Mouse (Mus musculus): ENCODE data around the gene Shisa2. TPM values are rescaled to one million over a fixed set of nuclear protein-coding genes. Genes with fewer than 3 reads are reported as not detected.

Gene Shisa2
- polyA plus RNA-seq, 1 experiment from 2014 or later: 18.4 TPM

DNA sequence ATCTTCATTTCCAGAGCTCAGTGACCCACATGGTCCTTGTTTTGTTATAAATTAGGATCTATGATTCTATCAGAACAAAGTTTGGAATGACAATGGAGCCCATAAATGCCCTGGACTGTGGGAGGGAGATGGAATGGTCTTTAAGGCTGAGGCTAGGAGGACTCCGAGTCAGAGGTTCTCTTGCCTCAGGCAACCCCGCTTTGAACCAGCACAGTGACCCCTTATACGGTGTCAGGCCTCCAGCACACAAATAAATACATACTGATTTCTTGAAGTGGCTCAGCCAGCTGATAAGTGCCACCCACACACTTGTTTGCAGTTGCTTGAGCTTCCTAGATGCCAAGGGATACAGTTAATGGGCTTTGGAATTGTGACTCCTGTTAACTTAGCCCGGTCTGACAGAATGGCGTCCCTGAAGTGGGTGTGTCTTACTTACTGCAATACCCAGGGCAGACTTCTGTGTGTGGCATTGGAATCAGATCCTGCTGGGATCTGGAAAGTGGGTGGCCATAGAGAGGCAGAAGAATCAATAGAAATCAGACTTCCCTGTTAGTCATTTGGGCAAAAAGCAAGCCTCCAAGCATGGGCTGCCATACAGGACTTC lies 8.3 kb downstream of the Shisa2 start:
- H3K36me3 ChIP-seq: 0 out of 2 replicates have a peak, but pooled peaks cover 3% of the 10 kb centered on the region
- no peak overlapping the region for H3K9ac ChIP-seq (replicated peaks)
- H3K4me1 ChIP-seq: peaks cover 8% of the 10 kb centered on the region; the same call in 1 of the 2 replicates
- no peak overlapping the region for H3K4me3 ChIP-seq
- WGBS: 65% methylated on average over 5 of the region's 5 CpGs
- H3K27me3 ChIP-seq: no peaks in the 10 kb centered on the region
- no peak for ATAC-seq (replicated peaks)
- H3K9me3 ChIP-seq: no peaks in the 10 kb centered on the region
- no peak overlapping the region for H3K4me2 ChIP-seq (replicated peaks)
- H3K27ac ChIP-seq (replicated peaks): no peak overlapping the region

DNA sequence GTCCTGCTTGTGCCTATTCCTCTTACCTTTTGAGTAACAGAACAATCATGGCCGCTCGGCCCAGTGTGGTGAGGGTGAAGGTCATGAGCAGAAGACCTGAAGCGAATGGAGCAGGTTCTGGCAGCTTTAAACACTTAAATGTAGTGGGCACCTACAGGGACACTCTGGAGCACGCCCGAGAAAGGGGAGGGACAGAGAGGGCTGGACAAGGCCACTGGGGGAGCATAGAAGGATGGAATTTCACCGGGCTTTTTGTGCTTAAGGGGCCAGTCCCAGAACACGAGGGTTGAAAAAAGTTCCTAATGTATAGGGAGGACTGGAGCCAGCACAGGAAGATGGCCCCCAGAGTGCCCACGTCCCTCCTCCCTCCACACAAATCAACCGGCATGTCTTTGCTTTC lies 8.9 kb downstream of the Shisa2 start:
- Histone ChIP-seq H3K4me2 (replicated peaks) (no peak overlapping the region), H3K9me3 (no peaks in the 10 kb centered on the region), H3K9ac (replicated peaks) (no peak overlapping the region), H3K4me3 (no peak overlapping the region), H3K4me1 (peaks cover 4% of the 10 kb centered on the region; the same call in 1 of the 2 replicates), H3K27ac (replicated peaks) (no peak overlapping the region), H3K27me3 (no peaks in the 10 kb centered on the region), H3K36me3 (0 out of 2 replicates have a peak, but pooled peaks cover 3% of the 10 kb centered on the region)
- no peak for ATAC-seq (replicated peaks)
- 62% methylated on average over 9 of the region's 9 CpGs for WGBS

DNA sequence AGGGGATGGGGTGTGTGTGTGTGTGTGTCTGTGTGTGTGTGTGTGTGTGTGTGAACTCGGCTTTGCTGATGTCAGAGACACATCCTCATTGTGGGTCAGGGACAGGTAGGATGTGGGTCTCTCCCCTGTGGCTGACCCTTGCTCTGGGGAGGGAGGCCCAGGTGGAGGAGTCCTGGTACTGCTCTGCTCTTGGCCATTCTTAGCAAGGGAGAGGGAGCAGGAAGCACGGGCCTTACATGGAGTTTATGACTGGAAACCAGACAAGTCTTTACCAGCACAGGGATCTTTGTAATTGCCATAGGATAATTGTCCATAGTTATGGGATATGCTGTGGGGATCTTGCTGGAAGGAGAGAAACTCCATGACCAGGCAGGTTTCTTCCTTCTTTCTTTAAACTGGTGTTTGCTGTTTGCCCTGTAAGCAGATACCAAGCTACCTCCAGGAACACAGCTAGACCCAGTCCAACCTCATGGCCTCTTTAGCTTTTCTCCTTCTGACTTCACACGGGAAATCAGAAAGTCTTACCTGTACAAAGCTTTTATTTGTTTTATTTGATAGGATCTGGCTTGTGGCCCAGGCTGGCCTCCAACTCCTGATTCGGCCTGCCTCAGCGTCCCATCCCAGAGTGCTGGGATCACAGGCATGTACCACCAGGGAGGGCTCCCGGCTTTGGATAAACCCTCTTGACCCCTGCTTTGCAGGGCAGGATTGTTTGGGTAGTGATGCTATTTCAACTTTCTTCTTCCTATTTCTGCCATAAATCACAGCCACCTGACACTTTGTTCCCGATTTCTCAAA lies 14.0 kb downstream of the Shisa2 start:
- Histone ChIP-seq H3K4me3 (no peak overlapping the region), H3K36me3 (no peaks in the 10 kb centered on the region), H3K4me1 (no peaks in the 10 kb centered on the region), H3K27me3 (no peaks in the 10 kb centered on the region), H3K27ac (replicated peaks) (no peak overlapping the region), H3K4me2 (replicated peaks) (no peak overlapping the region), H3K9ac (replicated peaks) (no peak overlapping the region), H3K9me3 (no peaks in the 10 kb centered on the region)
- 60% methylated on average over 7 of the region's 7 CpGs for WGBS
- no peak for ATAC-seq (replicated peaks)

DNA sequence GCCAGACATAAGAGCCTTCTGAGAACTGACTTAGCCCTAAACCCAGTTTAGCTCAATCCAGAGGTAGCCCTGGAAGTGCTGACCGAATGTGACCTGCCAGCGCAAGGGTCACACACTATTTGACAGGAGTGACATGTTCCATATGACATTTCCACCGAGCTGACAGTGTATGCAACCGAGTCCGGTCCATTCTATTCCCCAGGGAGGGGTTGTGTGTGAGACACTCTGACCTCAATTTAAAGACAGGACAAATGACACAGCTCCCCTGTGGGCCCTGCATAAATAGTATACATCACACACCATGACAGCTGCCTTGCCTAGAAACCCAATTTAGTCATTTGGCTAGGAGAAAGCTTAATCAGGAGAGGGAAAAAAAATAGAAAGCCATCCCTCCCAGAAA lies 16.7 kb downstream of the Shisa2 start:
- no peaks in the 10 kb centered on the region for H3K27me3 ChIP-seq
- no peak overlapping the region for H3K4me2 ChIP-seq (replicated peaks)
- 42% methylated on average over 5 of the region's 5 CpGs for WGBS
- no peaks in the 10 kb centered on the region for H3K4me1 ChIP-seq
- no peak overlapping the region for H3K27ac ChIP-seq (replicated peaks)
- no peaks in the 10 kb centered on the region for H3K9me3 ChIP-seq
- no peaks in the 10 kb centered on the region for H3K36me3 ChIP-seq
- H3K9ac ChIP-seq (replicated peaks): no peak overlapping the region
- no peak for ATAC-seq (replicated peaks)
- H3K4me3 ChIP-seq: no peak overlapping the region

DNA sequence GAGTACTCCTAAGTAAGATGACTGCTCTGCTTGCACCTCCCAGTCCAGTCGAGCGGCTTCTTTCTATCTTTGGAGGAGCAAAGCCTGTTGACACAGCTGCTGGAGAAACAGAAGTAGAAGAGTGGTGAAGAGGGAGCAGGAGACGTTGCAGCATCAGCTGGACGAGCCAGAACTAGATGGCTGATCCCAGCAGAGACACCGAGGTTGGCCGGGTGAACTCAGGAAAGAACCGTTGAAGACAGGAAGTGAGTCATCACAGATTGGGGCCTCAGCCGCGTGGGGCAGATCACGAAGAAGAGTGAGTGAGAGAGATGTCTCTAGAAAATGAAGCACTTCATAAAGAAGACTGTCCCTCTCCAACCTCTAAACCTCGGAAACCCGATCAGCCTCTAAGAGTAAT lies 18.5 kb downstream of the Shisa2 start:
- no peaks in the 10 kb centered on the region for H3K27me3 ChIP-seq
- no peaks in the 10 kb centered on the region for H3K4me1 ChIP-seq
- WGBS: 91% methylated on average over 12 of the region's 12 CpGs
- ATAC-seq (replicated peaks): no peak
- H3K9ac ChIP-seq (replicated peaks): no peak overlapping the region
- no peaks in the 10 kb centered on the region for H3K9me3 ChIP-seq
- H3K4me2 ChIP-seq (replicated peaks): no peak overlapping the region
- H3K36me3 ChIP-seq: no peaks in the 10 kb centered on the region
- no peak overlapping the region for H3K4me3 ChIP-seq
- H3K27ac ChIP-seq (replicated peaks): no peak overlapping the region

DNA sequence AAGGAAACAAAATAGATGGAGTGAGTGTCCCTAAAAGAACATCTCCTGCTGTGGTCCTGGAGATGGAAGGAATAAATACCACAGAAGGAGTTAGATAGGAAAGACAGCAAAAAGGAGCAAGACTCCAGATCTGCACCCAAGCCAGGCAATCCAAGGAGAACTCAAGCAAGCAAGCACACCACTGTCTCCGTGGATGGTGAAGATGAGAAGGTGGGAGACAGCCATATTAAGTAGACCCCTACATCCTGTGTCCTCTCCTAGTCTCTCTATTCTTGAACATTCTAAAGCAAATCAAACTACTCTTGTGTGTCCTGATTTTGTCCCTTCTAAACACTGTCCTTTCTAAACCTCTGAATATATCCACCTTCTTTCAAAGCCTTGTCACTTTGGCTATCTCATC lies 19.1 kb downstream of the Shisa2 start:
- no peaks in the 10 kb centered on the region for H3K4me1 ChIP-seq
- H3K27ac ChIP-seq (replicated peaks): no peak overlapping the region
- no peak overlapping the region for H3K9ac ChIP-seq (replicated peaks)
- no peaks in the 10 kb centered on the region for H3K36me3 ChIP-seq
- no peaks in the 10 kb centered on the region for H3K27me3 ChIP-seq
- H3K4me3 ChIP-seq: no peak overlapping the region
- no peak overlapping the region for H3K4me2 ChIP-seq (replicated peaks)
- H3K9me3 ChIP-seq: no peaks in the 10 kb centered on the region
- no peak for ATAC-seq (replicated peaks)
- 96% methylated on average over 1 of the region's 1 CpGs for WGBS

DNA sequence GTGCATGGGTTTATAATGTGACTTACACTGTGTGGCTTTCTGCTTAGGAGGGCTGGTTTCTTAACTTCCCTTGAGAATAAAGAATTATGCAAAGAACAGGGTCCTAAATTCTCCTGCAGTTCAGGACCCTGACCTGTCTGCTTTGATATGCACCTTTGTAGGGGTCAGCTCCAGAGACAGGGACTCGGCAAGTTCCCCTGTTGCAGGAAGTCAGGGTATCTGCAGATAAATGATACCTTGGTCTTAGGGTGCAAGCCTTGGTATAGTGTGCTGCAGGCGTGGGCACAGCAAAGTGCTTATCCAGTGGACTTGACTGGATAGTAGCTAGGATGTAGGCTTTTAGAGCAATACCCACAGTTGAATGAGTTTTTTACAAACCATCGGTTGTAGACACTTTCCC lies 19.8 kb downstream of the Shisa2 start:
- H3K9ac ChIP-seq (replicated peaks): no peak overlapping the region
- no peaks in the 10 kb centered on the region for H3K9me3 ChIP-seq
- H3K4me2 ChIP-seq (replicated peaks): no peak overlapping the region
- no peak for ATAC-seq (replicated peaks)
- H3K4me3 ChIP-seq: no peak overlapping the region
- H3K27ac ChIP-seq (replicated peaks): no peak overlapping the region
- H3K27me3 ChIP-seq: no peaks in the 10 kb centered on the region
- 90% methylated on average over 3 of the region's 3 CpGs for WGBS
- H3K36me3 ChIP-seq: no peaks in the 10 kb centered on the region
- H3K4me1 ChIP-seq: no peaks in the 10 kb centered on the region

DNA sequence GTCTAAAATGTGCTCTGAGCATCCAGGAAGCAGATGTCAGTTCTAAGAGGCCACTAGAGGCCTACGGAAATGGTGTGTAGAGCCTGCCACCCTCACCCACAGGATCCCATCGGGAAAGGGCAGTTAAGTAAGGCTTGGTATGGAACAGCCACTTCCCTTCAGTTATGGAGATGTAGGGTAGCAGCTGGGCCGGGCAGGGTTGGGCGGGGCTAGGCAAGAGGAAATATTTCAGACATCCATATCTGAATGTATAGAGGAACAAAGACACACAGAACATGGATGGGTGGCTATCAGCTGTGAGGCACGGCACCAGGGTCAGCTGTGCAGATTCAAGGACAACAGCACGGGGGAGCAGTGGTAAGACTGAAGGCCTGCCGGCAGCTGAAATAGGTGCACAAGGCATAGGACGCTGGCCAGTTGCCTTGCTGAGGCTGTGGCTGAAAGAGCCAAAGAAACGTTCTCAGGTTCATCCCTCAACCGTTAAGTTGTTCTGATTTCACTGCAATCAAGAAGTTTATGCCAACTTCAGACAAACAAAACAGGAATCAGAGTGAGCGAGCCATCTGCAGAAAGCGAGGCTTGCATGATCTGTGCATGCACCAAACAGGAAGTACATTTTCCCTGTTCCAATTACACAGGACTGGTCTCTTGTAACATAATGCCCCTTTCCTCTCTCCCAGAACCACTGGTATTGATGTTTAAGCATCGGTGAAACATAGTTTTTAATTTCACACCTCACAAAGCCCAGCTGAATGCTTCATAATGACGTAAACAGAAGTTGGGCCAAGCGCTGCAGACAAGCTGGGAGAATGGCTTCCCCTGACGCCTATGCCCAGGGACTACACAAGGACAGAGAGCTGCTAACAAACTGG lies 22.0 kb downstream of the Shisa2 start:
- WGBS: 70% methylated on average over 16 of the region's 16 CpGs
- H3K27ac ChIP-seq (replicated peaks): no peak overlapping the region
- ATAC-seq (replicated peaks): no peak

DNA sequence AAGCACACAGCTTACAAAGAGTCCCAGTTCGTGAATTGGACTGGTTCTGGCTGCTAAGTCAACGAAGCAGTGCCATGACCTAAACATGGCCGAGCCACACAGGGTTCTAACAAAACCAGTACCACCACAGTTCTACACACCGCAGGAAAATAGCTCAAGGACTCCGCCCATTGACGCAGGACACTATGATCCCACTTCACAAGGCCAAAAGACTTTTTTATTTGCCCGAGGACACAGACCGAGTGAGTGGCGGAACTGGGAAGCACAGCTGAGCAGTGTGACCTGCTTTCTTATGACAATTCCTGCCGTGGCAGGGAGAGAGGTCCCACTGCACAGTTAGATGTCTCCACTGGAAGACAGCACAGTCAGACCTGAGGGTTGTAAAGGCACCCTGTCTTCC lies 23.5 kb downstream of the Shisa2 start:
- WGBS: 87% methylated on average over 10 of the region's 10 CpGs
- H3K27ac ChIP-seq (replicated peaks): no peak overlapping the region
- ATAC-seq (replicated peaks): no peak

More for the DNA sequence above, 22.0 kb downstream of the Shisa2 start:
- H3K9ac ChIP-seq (replicated peaks): no peak overlapping the region
- H3K36me3 ChIP-seq: no peaks in the 10 kb centered on the region
- no peak overlapping the region for H3K4me3 ChIP-seq
- no peak overlapping the region for H3K4me2 ChIP-seq (replicated peaks)
- no peaks in the 10 kb centered on the region for H3K4me1 ChIP-seq
- H3K27me3 ChIP-seq: no peaks in the 10 kb centered on the region
- no peaks in the 10 kb centered on the region for H3K9me3 ChIP-seq

DNA sequence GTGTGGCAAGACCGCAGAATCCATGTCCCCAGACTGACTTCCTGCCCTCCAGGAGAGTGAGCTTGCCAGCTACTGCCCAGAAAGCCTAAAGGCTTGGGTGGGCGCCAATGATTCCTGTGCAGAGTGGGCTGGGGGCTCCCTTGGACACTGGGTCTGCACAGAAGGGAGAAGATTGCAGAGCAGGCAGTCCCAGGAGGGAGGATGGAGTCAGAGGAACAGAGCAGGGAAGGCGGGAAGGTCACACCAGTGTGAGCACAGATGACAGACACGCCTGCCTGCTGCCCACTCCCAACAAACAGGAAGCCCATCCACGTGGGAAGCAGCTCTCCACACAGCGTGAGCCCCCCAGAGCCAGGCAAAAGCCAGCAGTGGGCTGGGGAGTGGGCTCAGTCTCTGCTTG lies 24.2 kb downstream of the Shisa2 start:
- Histone ChIP-seq H3K4me3 (no peak overlapping the region), H3K9ac (replicated peaks) (no peak overlapping the region), H3K27me3 (no peaks in the 10 kb centered on the region), H3K36me3 (no peaks in the 10 kb centered on the region), H3K4me1 (no peaks in the 10 kb centered on the region), H3K9me3 (no peaks in the 10 kb centered on the region), H3K27ac (replicated peaks) (no peak overlapping the region), H3K4me2 (replicated peaks) (no peak overlapping the region)
- no peak for ATAC-seq (replicated peaks)
- WGBS: 82% methylated on average over 6 of the region's 6 CpGs

More for the DNA sequence above, 23.5 kb downstream of the Shisa2 start:
- H3K4me1 ChIP-seq: no peaks in the 10 kb centered on the region
- H3K27me3 ChIP-seq: no peaks in the 10 kb centered on the region
- H3K36me3 ChIP-seq: no peaks in the 10 kb centered on the region
- H3K9me3 ChIP-seq: no peaks in the 10 kb centered on the region
- no peak overlapping the region for H3K9ac ChIP-seq (replicated peaks)
- no peak overlapping the region for H3K4me2 ChIP-seq (replicated peaks)
- no peak overlapping the region for H3K4me3 ChIP-seq

DNA sequence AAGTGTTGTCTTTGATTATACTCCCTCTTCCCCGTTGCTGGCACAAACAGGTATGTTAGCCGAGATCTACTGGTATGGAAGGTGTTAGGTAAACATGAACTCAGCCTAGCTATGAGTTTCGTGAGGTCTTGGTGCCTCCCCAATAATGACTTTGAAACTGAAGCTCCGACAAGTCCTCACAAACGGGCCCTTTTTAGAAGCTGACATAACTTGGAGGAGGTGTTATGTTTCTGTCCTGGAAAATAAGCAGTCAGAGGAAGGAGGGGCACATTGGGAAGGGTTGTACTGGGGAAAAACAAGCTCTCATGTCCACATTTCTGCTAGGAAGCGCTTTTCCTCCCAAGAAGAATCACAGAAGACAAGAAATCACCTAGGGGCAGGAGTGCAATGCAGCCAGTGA lies 31.5 kb downstream of the Shisa2 start:
- WGBS: 84% methylated on average over 6 of the region's 6 CpGs
- no peaks in the 10 kb centered on the region for H3K36me3 ChIP-seq
- no peaks in the 10 kb centered on the region for H3K4me1 ChIP-seq
- H3K27me3 ChIP-seq: no peaks in the 10 kb centered on the region
- H3K27ac ChIP-seq (replicated peaks): no peak overlapping the region
- no peak overlapping the region for H3K9ac ChIP-seq (replicated peaks)
- no peaks in the 10 kb centered on the region for H3K9me3 ChIP-seq
- no peak overlapping the region for H3K4me3 ChIP-seq
- no peak for ATAC-seq (replicated peaks)
- no peak overlapping the region for H3K4me2 ChIP-seq (replicated peaks)

DNA sequence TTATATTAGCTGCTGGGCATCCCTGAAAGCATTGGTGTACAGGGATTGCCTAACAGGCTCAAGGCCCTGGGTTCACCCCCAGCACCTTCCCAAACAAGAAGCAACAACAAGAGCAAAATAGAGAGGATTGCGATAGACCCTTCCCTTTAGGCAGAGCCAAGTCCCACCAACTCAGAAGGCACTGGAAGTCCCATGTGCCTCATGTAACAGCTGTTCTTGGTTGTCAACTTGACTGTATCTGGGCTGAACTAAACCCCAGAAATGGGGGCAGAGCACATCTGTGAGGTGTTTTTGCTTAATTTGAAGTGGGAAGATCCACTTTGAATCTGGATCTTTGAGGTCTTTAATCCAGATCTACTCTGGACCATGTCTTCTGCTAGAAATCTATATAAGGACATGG lies 32.0 kb downstream of the Shisa2 start:
- Histone ChIP-seq H3K4me1 (no peaks in the 10 kb centered on the region), H3K9ac (replicated peaks) (no peak overlapping the region), H3K27me3 (no peaks in the 10 kb centered on the region), H3K4me2 (replicated peaks) (no peak overlapping the region), H3K9me3 (no peaks in the 10 kb centered on the region), H3K27ac (replicated peaks) (no peak overlapping the region), H3K4me3 (no peak overlapping the region), H3K36me3 (no peaks in the 10 kb centered on the region)
- no peak for ATAC-seq (replicated peaks)
- WGBS: 97% methylated on average over 1 of the region's 1 CpGs
